Mouse (Mus musculus) heart, postnatal 0 days (tissue): ENCODE measurements around the gene Nat8.

ENCODE experiments used
- CTCF ChIP-seq: IDR thresholded peaks from 2 replicates; pipeline ENCODE4 v1.5.1; 2016; ENCODE audit warnings: antibody characterized with exemption, control low read depth, low read depth
- EP300 ChIP-seq: IDR thresholded peaks from 2 replicates; pipeline ENCODE4 v1.6.1; 2016; ENCODE audit warnings: antibody characterized with exemption, low read depth

DNA sequence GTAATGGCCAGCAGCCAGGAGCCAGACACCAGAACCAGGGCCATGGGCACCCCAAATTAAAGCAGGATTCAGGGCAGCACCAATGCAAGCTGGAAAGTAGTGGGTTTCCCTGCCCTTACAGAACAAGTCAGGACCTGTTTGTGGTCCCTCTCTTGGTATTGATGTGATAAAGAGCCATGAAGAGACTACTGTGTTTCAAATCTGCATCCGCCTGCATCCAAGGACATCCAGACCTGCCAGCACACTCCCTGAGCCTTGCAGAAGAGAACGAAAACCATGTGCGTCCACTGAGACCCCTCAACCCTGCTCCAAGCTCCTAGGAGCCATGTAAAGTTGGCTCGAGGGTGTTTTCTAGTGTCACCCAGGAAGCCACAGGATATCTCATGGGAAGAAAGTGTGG, 16.3 kb upstream of the Nat8 start:
- TF ChIP-seq EP300 = no peak
- TF ChIP-seq CTCF = no peak
